In the genomic region with DNA sequence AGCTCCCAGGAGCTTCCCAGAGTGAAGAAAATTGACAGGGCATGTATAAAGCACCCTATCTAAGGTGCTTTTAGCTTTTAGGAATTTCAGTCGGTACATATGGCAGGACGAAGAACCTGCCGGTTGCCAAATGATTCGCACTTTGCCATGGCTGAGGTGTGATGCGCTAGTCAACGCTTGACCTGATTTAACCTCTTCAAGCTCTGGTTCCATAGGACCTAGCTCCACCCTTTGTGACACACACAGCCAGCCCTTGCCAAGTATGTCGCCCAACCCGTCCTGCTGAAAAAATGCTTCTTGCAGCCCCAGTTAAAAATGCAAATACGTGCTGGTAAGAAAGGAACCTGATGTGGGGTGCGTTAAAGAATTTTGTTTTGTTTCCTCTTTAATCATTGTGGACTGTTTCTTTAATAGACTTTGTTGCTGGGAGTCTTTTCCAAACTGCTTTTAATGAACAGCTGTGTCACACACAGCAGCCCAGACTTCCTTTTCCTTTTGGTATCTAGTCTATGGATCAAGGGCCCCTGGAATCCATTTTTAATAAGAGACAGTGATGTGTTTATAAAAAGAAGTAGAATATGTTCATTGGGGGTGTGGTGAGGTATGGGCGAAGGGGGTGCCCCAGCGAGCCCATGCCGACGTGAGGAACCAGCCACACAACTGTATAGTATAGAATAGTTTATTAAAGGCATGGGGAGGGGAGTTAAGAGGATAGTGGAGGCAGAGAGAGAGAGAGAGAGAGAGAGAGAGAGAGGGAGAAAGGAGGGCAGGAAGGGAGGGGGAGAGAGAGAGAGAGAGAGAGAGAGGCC, we compare ENCODE assay signal across 9 mouse cellular contexts. TPM values are rescaled to one million over a fixed set of nuclear protein-coding genes. Genes with fewer than 3 reads are reported as not detected.
A peak's percentile ranks its signal among the peaks of the same experiment; 100 is the strongest.
DNase-seq lines count a peak whose midpoint lies in the region; ATAC-seq and TF ChIP-seq lines count a peak whose summit lies in the region.
"Had no signal": no experiment of that assay in that cellular context is flagged by ENCODE, and none has a peak within 500 bp of the region (broad histone marks: within the 10 kb centered on the region; RNA-seq: fewer than 3 reads in every experiment).

No protein-coding gene starts in this region.

- H3K27me3 ChIP-seq in hindbrain, embryonic 12.5 days: no peaks in the 10 kb centered on the region
- no peaks in the 10 kb centered on the region for H3K27me3 ChIP-seq in hindbrain, embryonic 11.5 days (ENCODE audit: control insufficient read depth, insufficient read depth, low read length)
- H3K27me3 ChIP-seq in E14TG2a.4 (ENCODE audit: insufficient read depth, low read length): no peaks in the 10 kb centered on the region
- H3K27me3 ChIP-seq in intestine, postnatal 0 days (replicated peaks; ENCODE audit: control insufficient read depth, insufficient read depth, low read length): no peaks in the 10 kb centered on the region
- no peaks in the 10 kb centered on the region for H3K27me3 ChIP-seq in liver, embryonic 16.5 days (ENCODE audit: control insufficient read depth, insufficient read depth, low read depth, low read length)
- no peaks in the 10 kb centered on the region for H3K27me3 ChIP-seq in forebrain, embryonic 13.5 days

- no peak overlapping the region for H3K27ac ChIP-seq in hindbrain, embryonic 12.5 days
- H3K27ac ChIP-seq in hindbrain, embryonic 11.5 days (ENCODE audit: low read depth, low read length): no peak overlapping the region
- peak overlapping the region; percentile 84 for H3K27ac ChIP-seq in intestine, postnatal 0 days (ENCODE audit: low read depth, low read length)
- 0 out of 2 replicates have a peak overlapping the region, but pooled peaks have one; percentile 37 for H3K27ac ChIP-seq in liver, embryonic 16.5 days (ENCODE audit: low read length)
- H3K27ac ChIP-seq in forebrain, embryonic 13.5 days: no peak overlapping the region

- H3K4me1 ChIP-seq in hindbrain, embryonic 12.5 days: peaks cover 7% of the 10 kb centered on the region; the same call in 1 of the 2 replicates
- no peaks in the 10 kb centered on the region for H3K4me1 ChIP-seq in hindbrain, embryonic 11.5 days (replicated peaks; ENCODE audit: control insufficient read depth, insufficient read depth, low read length)
- H3K4me1 ChIP-seq in E14TG2a.4 (replicated peaks; ENCODE audit: low read depth, low read length): peaks cover 51% of the 10 kb centered on the region
- H3K4me1 ChIP-seq in intestine, postnatal 0 days (replicated peaks; ENCODE audit: control insufficient read depth, insufficient read depth, low read length): 0 out of 2 replicates have a peak, but pooled peaks cover 4% of the 10 kb centered on the region
- no peaks in the 10 kb centered on the region; the same call in 1 of the 2 replicates for H3K4me1 ChIP-seq in liver, embryonic 16.5 days (ENCODE audit: control insufficient read depth, low read depth, low read length)
- no peaks in the 10 kb centered on the region for H3K4me1 ChIP-seq in forebrain, embryonic 13.5 days

- no peak overlapping the region for H3K4me3 ChIP-seq in hindbrain, embryonic 12.5 days
- H3K4me3 ChIP-seq in hindbrain, embryonic 11.5 days (ENCODE audit: low read depth, low read length): no peak overlapping the region
- H3K4me3 ChIP-seq in E14TG2a.4 (replicated peaks; ENCODE audit: low read length): peak overlapping the region; percentile 48; the same call in 1 of the 2 replicates
- H3K4me3 ChIP-seq in intestine, postnatal 0 days (ENCODE audit: low read depth, low read length): peak overlapping the region; percentile 26; the same call in 1 of the 2 replicates
- no peak overlapping the region for H3K4me3 ChIP-seq in liver, embryonic 16.5 days (ENCODE audit: low read depth, low read length)
- no peak overlapping the region for H3K4me3 ChIP-seq in forebrain, embryonic 13.5 days

- TF ChIP-seq CTCF in E14TG2a.4 (conservative IDR thresholded peaks at IDR 0.05; ENCODE audit: low read length): no peak
- no peak for TF ChIP-seq CTCF in intestine, postnatal 0 days (IDR thresholded peaks at IDR 0.05; ENCODE audit: low read depth)

- H3K36me3 ChIP-seq in hindbrain, embryonic 12.5 days: no peaks in the 10 kb centered on the region
- no peaks in the 10 kb centered on the region for H3K36me3 ChIP-seq in hindbrain, embryonic 11.5 days (ENCODE audit: control insufficient read depth, insufficient read depth, low read length)
- H3K36me3 ChIP-seq in E14TG2a.4 (ENCODE audit: insufficient read depth, low read length): no peaks in the 10 kb centered on the region
- H3K36me3 ChIP-seq in intestine, postnatal 0 days (ENCODE audit: control insufficient read depth, insufficient read depth): peaks cover 4% of the 10 kb centered on the region; the same call in 1 of the 2 replicates
- no peaks in the 10 kb centered on the region for H3K36me3 ChIP-seq in liver, embryonic 16.5 days (ENCODE audit: control insufficient read depth, insufficient read depth)
- H3K36me3 ChIP-seq in forebrain, embryonic 13.5 days (ENCODE audit: poor library complexity, severe bottlenecking): no peaks in the 10 kb centered on the region

- no peak for ATAC-seq in hindbrain, embryonic 12.5 days (ENCODE audit: low FRiP score)
- no peak for ATAC-seq in hindbrain, embryonic 11.5 days (ENCODE audit: low FRiP score)
- peak; percentile 91 for ATAC-seq in intestine, postnatal 0 days
- peak; percentile 56; the same call in 1 of the 2 replicates for ATAC-seq in liver, embryonic 16.5 days (ENCODE audit: low read depth)
- ATAC-seq in forebrain, embryonic 13.5 days: no peak

- no peak overlapping the region for H3K9ac ChIP-seq in hindbrain, embryonic 12.5 days
- no peak overlapping the region for H3K9ac ChIP-seq in hindbrain, embryonic 11.5 days (ENCODE audit: low read depth, low read length)
- H3K9ac ChIP-seq in intestine, postnatal 0 days (ENCODE audit: low read depth, low read length): no peak overlapping the region
- H3K9ac ChIP-seq in liver, embryonic 16.5 days (ENCODE audit: low read depth, low read length): no peak overlapping the region
- H3K9ac ChIP-seq in forebrain, embryonic 13.5 days: no peak overlapping the region

- H3K4me2 ChIP-seq in hindbrain, embryonic 12.5 days (replicated peaks): peak overlapping the region; percentile 27
- no peak overlapping the region for H3K4me2 ChIP-seq in hindbrain, embryonic 11.5 days (replicated peaks; ENCODE audit: low read depth, low read length)
- H3K4me2 ChIP-seq in intestine, postnatal 0 days (replicated peaks; ENCODE audit: low read depth): peak overlapping the region; percentile 59
- no peak overlapping the region for H3K4me2 ChIP-seq in liver, embryonic 16.5 days (ENCODE audit: low read depth, low read length)
- no peak overlapping the region for H3K4me2 ChIP-seq in forebrain, embryonic 13.5 days

- H3K9me3 ChIP-seq in hindbrain, embryonic 12.5 days (replicated peaks): no peaks in the 10 kb centered on the region
- no peaks in the 10 kb centered on the region for H3K9me3 ChIP-seq in hindbrain, embryonic 11.5 days (ENCODE audit: control insufficient read depth, low read length)
- no peaks in the 10 kb centered on the region for H3K9me3 ChIP-seq in E14TG2a.4 (ENCODE audit: low read length)
- H3K9me3 ChIP-seq in intestine, postnatal 0 days (ENCODE audit: control insufficient read depth): no peaks in the 10 kb centered on the region
- no peaks in the 10 kb centered on the region for H3K9me3 ChIP-seq in liver, embryonic 16.5 days (replicated peaks; ENCODE audit: control insufficient read depth, low read length)
- no peaks in the 10 kb centered on the region for H3K9me3 ChIP-seq in forebrain, embryonic 13.5 days (replicated peaks)

- WGBS in hindbrain, embryonic 12.5 days: 74% methylated on average over 14 of the region's 14 CpGs
- 71% methylated on average over 14 of the region's 14 CpGs for WGBS in hindbrain, embryonic 11.5 days
- WGBS in intestine, postnatal 0 days: 35% methylated on average over 14 of the region's 14 CpGs
- 55% methylated on average over 14 of the region's 14 CpGs for WGBS in liver, embryonic 16.5 days (ENCODE audit: insufficient replicate concordance)
- 76% methylated on average over 14 of the region's 14 CpGs for WGBS in forebrain, embryonic 13.5 days

- DNase-seq in hindbrain, embryonic 11.5 days (ENCODE audit: low spot score): no peak
- no peak for DNase-seq in gastrocnemius, postnatal 4 days (ENCODE audit: low spot score in 2 of 2)
- no peak for DNase-seq in embryo, embryonic 10.5 days (ENCODE audit: low spot score)
- DNase-seq: left cerebral cortex, postnatal 4 days had no signal

RNA-seq across cellular contexts. Expression of a gene that starts 34.0 kb away (rescaled TPM):
- 6.0 and 7.8 TPM in 2 replicates for polyA plus RNA-seq in hindbrain, embryonic 12.5 days (2016; fragmentation: Nextera tagmentation; extraction: Ambion mirVana)
- polyA plus RNA-seq in hindbrain, embryonic 11.5 days (2014; fragmentation: Nextera tagmentation; extraction: Ambion mirVana): 6.0 and 6.3 TPM in 2 replicates
- 32.8 and 33.8 TPM in 2 replicates for polyA plus RNA-seq in intestine, postnatal 0 days (2015; fragmentation: Nextera tagmentation; extraction: Ambion mirVana)
- polyA plus RNA-seq in liver, embryonic 16.5 days (2015; fragmentation: Nextera tagmentation; extraction: Ambion mirVana): 47.0 and 61.6 TPM in 2 replicates
- 10 to 100 TPM; 13.2 to 14.0 TPM for total RNA-seq in gastrocnemius, postnatal 4 days (2021)
- 4.3 and 4.7 TPM in 2 replicates for polyA plus RNA-seq in forebrain, embryonic 13.5 days (2015; fragmentation: Nextera tagmentation; extraction: Ambion mirVana)

RNA-seq across cellular contexts. Expression of a gene that starts 47.3 kb away (rescaled TPM):
- 69.2 and 77.3 TPM in 2 replicates for polyA plus RNA-seq in hindbrain, embryonic 12.5 days (2016; fragmentation: Nextera tagmentation; extraction: Ambion mirVana)
- 76.6 and 87.8 TPM in 2 replicates for polyA plus RNA-seq in hindbrain, embryonic 11.5 days (2014; fragmentation: Nextera tagmentation; extraction: Ambion mirVana)
- 16.5 and 19.8 TPM in 2 replicates for polyA plus RNA-seq in intestine, postnatal 0 days (2015; fragmentation: Nextera tagmentation; extraction: Ambion mirVana)
- polyA plus RNA-seq in liver, embryonic 16.5 days (2015; fragmentation: Nextera tagmentation; extraction: Ambion mirVana): 20.3 and 20.7 TPM in 2 replicates
- total RNA-seq in gastrocnemius, postnatal 4 days (2021): 10 to 100 TPM; 39.6 to 48.6 TPM
- 59.3 and 61.8 TPM in 2 replicates for polyA plus RNA-seq in forebrain, embryonic 13.5 days (2015; fragmentation: Nextera tagmentation; extraction: Ambion mirVana)

Comparison
In these comparisons a context has a peak if more than half of its experiments do, and no peak if none do; other contexts are left out.
1. H3K4me2 ChIP-seq: peak in hindbrain, embryonic 12.5 days (single experiment) and intestine, postnatal 0 days (single experiment); none in hindbrain, embryonic 11.5 days (single experiment), liver, embryonic 16.5 days (single experiment) and forebrain, embryonic 13.5 days (single experiment).
2. ATAC-seq: peak in intestine, postnatal 0 days (single experiment) and liver, embryonic 16.5 days (single experiment); none in hindbrain, embryonic 12.5 days (single experiment), hindbrain, embryonic 11.5 days (single experiment) and forebrain, embryonic 13.5 days (single experiment).
3. H3K27ac ChIP-seq: peak in intestine, postnatal 0 days (single experiment) and liver, embryonic 16.5 days (single experiment); none in hindbrain, embryonic 12.5 days (single experiment), hindbrain, embryonic 11.5 days (single experiment) and forebrain, embryonic 13.5 days (single experiment).
4. H3K4me3 ChIP-seq: peak in E14TG2a.4 (single experiment) and intestine, postnatal 0 days (single experiment); none in hindbrain, embryonic 12.5 days (single experiment), hindbrain, embryonic 11.5 days (single experiment), liver, embryonic 16.5 days (single experiment) and forebrain, embryonic 13.5 days (single experiment).